Mouse (Mus musculus) heart, embryonic 15.5 days (tissue): Measurements from ENCODE around the gene Cdkal1. TPM values are rescaled to one million over a fixed set of nuclear protein-coding genes. Genes with fewer than 3 reads are reported as not detected.

ENCODE experiments used
- ATAC-seq: fragments of 200-750 bp; cut with Nextera tagmentation; replicated peaks from 2 replicates; pipeline ENCODE4 v1.8.0; 2017; ENCODE audit warnings: low read depth, moderate TSS enrichment; ENCODE audit not compliant: insufficient number of reproducible peaks, insufficient read depth, low FRiP score
- H3K27ac ChIP-seq: fragments of 300-500 bp; sonication (generic); 2 replicates; pipeline ENCODE4 v1.5.1; 2015; ENCODE audit warnings: mild to moderate bottlenecking, inconsistent platforms
- H3K27me3 ChIP-seq: fragments of 300-500 bp; sonication (generic); 2 replicates; pipeline ENCODE4 v1.6.1; 2015; ENCODE audit warnings: inconsistent platforms
- H3K36me3 ChIP-seq: fragments of 300-500 bp; sonication (generic); 2 replicates; pipeline ENCODE4 v1.6.1; 2015; ENCODE audit warnings: mild to moderate bottlenecking, inconsistent platforms
- H3K4me1 ChIP-seq: fragments of 300-500 bp; sonication (generic); replicated peaks from 2 replicates; pipeline ENCODE4 v1.6.1; 2015; ENCODE audit warnings: inconsistent platforms
- H3K4me2 ChIP-seq: fragments of 300-500 bp; sonication (generic); 2 replicates; pipeline ENCODE4 v1.6.1; 2015; ENCODE audit warnings: inconsistent platforms, mild to moderate bottlenecking, moderate library complexity
- H3K4me3 ChIP-seq: fragments of 300-500 bp; sonication (generic); 2 replicates; pipeline ENCODE4 v1.5.1; 2015; ENCODE audit warnings: mild to moderate bottlenecking, inconsistent platforms
- H3K9ac ChIP-seq: fragments of 300-500 bp; sonication (generic); 2 replicates; pipeline ENCODE4 v1.6.1; 2015; ENCODE audit warnings: mild to moderate bottlenecking, inconsistent platforms
- H3K9me3 ChIP-seq: fragments of 300-500 bp; sonication (generic); replicated peaks from 2 replicates; pipeline ENCODE4 v1.6.1; 2016; ENCODE audit warnings: inconsistent platforms
- WGBS: fragments of 180-500 bp; shearing (Covaris S2); methylation state at CpG from one replicate; pipeline ENCODE4 v1.1.7; 2015; ENCODE audit warnings: mixed read lengths; 5-methylcytosine and 5-hydroxymethylcytosine counted together
- polyA plus RNA-seq: library from polyadenylated mRNA; unstranded; fragments of >200 nt; fragmentation: Nextera tagmentation; extraction: Ambion mirVana; gene quantifications from 2 replicates; pipeline ENCODE4 v1.2.1, GENCODE M21; 2015

Gene Cdkal1
- polyA plus RNA-seq, 1 experiment from 2014 or later, result 24.4 TPM

DNA sequence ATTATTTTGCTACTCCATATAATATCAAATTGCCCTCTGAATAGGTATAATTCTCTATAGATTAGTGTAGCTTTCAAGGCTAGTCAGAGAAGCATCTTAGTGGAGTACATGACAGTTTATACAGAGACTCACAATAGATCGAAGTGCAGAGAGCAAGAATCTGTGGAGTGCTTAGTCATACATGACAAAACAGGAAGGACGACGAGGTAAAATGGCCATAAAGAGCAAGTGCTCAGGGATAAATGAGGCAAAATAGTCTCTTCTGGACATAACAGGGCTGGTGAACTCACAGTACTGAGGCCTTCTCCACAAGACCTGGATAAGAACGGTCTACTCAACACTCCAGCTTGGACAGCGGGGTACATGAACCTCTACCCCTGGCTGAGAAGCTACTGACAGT lies 155.6 kb downstream of the Cdkal1 start:
- H3K36me3 ChIP-seq, result no peaks in the 10 kb centered on the region
- no peaks in the 10 kb centered on the region for H3K9me3 ChIP-seq
- peaks cover 13% of the 10 kb centered on the region for H3K4me1 ChIP-seq
- H3K9ac ChIP-seq, result no peak overlapping the region
- WGBS, result 92% methylated on average over 5 of the region's 5 CpGs
- no peak for ATAC-seq
- no peak overlapping the region for H3K4me2 ChIP-seq
- H3K27me3 ChIP-seq, result no peaks in the 10 kb centered on the region
- no peak overlapping the region for H3K27ac ChIP-seq
- H3K4me3 ChIP-seq, result no peak overlapping the region

DNA sequence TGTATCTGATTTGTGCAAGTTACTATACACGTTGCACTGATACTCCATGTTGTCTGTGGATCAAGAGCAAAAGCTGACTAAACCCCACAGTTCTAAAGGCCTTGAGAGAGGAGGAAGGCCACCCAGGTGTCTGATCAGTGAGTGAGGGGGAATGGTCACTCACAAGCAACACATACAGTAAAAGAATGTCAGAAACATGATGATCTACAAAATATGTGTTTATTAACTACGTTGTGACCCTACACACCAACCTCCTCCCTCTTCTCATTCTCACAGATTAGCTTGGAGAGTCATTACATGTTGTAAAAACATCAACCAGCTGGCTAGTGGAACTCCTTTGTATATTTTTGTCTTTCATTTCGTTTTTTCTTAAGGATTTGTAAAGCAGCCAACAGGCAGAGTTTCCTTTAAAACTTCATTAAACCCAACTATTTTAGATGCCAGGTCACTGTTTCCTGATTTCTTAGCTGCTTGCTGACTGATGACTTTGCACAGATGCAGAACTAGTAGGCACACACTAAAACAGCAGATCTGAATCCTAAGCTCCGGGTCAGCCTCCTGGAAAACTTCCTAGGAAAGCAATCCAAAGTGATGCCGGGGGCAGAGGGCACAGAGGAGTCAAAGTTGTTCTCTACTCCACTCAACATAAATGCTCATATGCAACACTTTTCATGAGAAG lies 157.0 kb downstream of the Cdkal1 start:
- ATAC-seq, result no peak
- H3K4me2 ChIP-seq, result no peak overlapping the region
- no peaks in the 10 kb centered on the region for H3K27me3 ChIP-seq
- H3K9ac ChIP-seq, result no peak overlapping the region
- peaks cover 17% of the 10 kb centered on the region for H3K4me1 ChIP-seq
- H3K4me3 ChIP-seq, result no peak overlapping the region
- H3K36me3 ChIP-seq, result no peaks in the 10 kb centered on the region
- H3K27ac ChIP-seq, result no peak overlapping the region; the same call in 1 of the 2 replicates
- H3K9me3 ChIP-seq, result no peaks in the 10 kb centered on the region
- 49% methylated on average over 5 of the region's 5 CpGs for WGBS

DNA sequence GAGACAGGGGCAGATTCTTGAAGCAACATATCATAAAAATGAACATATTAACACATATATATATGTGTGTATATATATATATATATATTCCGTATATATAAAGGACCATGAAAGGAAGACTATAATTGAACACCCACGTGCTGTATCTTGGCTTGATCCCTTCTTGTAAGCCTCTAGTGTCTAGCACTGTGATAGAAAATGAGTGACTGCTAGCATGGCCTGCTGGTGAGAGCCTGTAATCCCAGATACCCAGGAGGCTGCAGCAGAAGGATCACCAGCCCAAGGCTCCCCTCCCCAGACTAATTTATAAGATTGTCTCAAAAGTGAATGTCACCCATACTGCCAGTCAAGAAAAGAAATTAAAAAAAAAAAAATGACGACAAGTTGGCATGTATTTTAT lies 158.2 kb downstream of the Cdkal1 start:
- Histone ChIP-seq H3K4me3 (no peak overlapping the region), H3K9ac (no peak overlapping the region), H3K4me2 (no peak overlapping the region), H3K4me1 (peaks cover 17% of the 10 kb centered on the region), H3K36me3 (no peaks in the 10 kb centered on the region), H3K27me3 (no peaks in the 10 kb centered on the region), H3K27ac (no peak overlapping the region), H3K9me3 (no peaks in the 10 kb centered on the region)
- no peak for ATAC-seq
- WGBS, result 74% methylated on average over 3 of the region's 3 CpGs

DNA sequence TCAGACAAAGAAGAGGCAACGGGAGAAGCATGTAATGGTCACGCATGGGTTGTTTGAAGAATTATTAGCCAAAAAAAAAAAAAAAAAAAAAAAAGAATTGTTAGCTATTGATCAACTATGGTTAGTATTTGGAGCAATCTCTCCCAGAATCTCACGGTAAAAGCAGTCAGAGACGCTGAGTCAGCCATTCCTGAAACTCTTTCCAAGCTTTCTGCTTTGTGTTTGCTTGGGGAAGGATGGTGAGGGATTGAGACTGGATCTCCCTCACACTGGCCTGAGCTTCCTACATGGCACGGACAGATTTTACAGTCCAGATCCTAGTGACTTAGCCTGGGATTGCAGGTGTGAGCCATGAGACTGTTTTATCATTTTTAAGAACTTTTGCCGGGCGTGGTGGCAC lies 164.7 kb downstream of the Cdkal1 start:
- no peak for ATAC-seq

DNA sequence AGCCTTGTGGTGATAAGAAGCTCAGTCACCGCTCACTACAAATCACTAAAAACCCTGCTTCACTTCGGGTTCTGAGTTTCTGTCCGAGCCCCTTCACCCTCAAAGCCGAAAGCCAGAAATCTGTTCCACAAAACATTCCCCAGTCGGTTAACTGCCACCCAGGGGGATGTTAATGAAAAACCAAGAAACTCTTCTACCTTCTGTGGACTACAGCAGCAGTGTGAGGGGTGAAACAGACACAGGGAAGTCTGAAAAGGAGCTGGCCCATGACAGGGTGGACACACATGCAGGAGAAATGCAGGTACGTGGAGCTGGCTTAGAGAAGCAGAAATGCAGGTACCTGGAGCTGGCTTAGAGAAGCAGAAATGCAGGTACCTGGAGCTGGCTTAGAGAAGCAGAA lies 166.6 kb downstream of the Cdkal1 start:
- H3K27me3 ChIP-seq, result no peaks in the 10 kb centered on the region
- 68% methylated on average over 6 of the region's 6 CpGs for WGBS
- peaks cover 7% of the 10 kb centered on the region for H3K4me1 ChIP-seq
- no peak for ATAC-seq
- H3K27ac ChIP-seq, result no peak overlapping the region
- H3K4me2 ChIP-seq, result no peak overlapping the region
- H3K4me3 ChIP-seq, result no peak overlapping the region
- H3K9ac ChIP-seq, result no peak overlapping the region
- no peaks in the 10 kb centered on the region for H3K36me3 ChIP-seq
- H3K9me3 ChIP-seq, result no peaks in the 10 kb centered on the region

More for the DNA sequence above, 164.7 kb downstream of the Cdkal1 start:
- H3K9ac ChIP-seq, result no peak overlapping the region
- no peaks in the 10 kb centered on the region for H3K27me3 ChIP-seq
- H3K9me3 ChIP-seq, result no peaks in the 10 kb centered on the region
- no peak overlapping the region for H3K27ac ChIP-seq
- 88% methylated on average over 7 of the region's 7 CpGs for WGBS
- H3K4me2 ChIP-seq, result no peak overlapping the region
- H3K4me1 ChIP-seq, result 0 out of 2 replicates have a peak, but pooled peaks cover 4% of the 10 kb centered on the region
- H3K4me3 ChIP-seq, result no peak overlapping the region
- no peaks in the 10 kb centered on the region for H3K36me3 ChIP-seq

DNA sequence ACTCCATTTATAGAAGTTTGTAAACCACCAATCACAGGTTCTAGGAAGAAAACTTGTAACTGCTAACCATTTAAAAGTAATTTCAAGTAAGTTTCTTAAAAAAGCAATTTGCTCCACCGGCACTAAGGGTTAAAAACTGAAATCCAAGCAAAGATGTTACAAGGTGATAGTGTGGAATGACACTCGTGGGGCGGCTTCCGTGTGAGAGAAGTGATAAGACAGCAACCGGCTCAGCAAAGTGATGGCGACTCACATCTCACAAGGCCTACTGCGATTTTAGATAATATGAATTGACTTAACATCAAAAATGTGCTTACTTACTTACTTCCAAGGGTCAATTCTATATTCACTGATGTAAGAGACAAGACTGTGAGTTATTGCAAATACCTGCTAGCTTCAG lies 167.6 kb downstream of the Cdkal1 start:
- WGBS, result 72% methylated on average over 7 of the region's 7 CpGs
- no peaks in the 10 kb centered on the region for H3K9me3 ChIP-seq
- H3K36me3 ChIP-seq, result no peaks in the 10 kb centered on the region
- peaks cover 9% of the 10 kb centered on the region for H3K4me1 ChIP-seq
- H3K27me3 ChIP-seq, result no peaks in the 10 kb centered on the region
- no peak overlapping the region for H3K9ac ChIP-seq
- no peak overlapping the region for H3K4me3 ChIP-seq
- no peak for ATAC-seq
- no peak overlapping the region for H3K27ac ChIP-seq
- H3K4me2 ChIP-seq, result no peak overlapping the region

DNA sequence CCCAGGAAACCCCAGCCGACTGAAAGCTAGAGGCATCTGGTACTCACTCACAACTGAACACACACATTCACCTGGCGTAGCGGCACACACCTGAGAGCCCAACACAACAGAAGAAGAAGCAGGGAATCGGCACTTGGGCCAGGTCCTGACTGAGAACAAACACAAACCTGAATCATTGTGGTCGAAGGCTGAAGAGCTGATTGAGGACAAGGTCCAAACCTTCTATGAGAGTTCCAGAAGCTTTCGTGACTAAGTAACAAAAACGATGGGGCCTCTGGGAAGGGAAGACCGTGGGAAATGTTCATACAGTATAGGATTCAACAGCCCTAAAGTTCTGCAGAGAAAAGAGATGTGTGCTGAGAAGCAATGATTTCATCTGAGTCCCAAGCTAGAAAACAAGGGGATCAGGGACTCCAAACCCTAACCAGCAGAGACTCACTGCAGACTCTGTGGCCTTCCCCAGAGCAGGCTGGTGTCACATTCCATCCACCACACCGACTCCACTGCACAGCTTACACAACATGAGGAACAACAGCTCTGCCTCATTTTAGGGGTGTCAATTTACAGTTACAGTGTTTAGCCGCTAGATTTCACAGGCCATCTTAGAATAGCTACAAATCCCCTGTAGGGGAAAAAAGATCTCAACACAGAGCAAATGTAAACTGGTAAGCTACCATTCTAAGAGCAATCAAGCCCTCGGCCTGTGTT lies 175.8 kb downstream of the Cdkal1 start:
- Histone ChIP-seq H3K4me1 (peaks cover 10% of the 10 kb centered on the region), H3K27ac (no peak overlapping the region), H3K4me3 (no peak overlapping the region), H3K36me3 (no peaks in the 10 kb centered on the region), H3K9me3 (no peaks in the 10 kb centered on the region), H3K4me2 (no peak overlapping the region), H3K9ac (no peak overlapping the region), H3K27me3 (no peaks in the 10 kb centered on the region)
- WGBS, result 77% methylated on average over 11 of the region's 11 CpGs
- ATAC-seq, result no peak

DNA sequence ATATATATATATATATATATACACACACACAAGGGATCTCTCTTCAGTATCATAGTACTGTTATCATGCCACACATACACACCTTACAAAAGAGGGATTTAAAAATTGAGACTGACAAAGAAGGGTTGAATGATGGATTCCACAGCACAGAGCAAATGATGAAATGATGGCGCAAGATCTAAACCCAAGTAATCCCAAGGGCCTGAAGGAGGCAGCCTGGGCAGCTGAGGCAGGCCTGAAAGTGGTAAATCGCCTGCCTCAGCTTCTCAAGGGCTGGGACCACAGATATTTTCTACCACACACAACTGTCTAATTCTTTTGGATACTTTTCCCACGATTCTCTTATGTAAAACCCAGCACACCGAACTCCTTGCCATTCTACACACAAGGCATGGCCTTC lies 177.9 kb downstream of the Cdkal1 start:
- Histone ChIP-seq H3K36me3 (no peaks in the 10 kb centered on the region), H3K27me3 (no peaks in the 10 kb centered on the region), H3K4me3 (no peak overlapping the region), H3K9ac (no peak overlapping the region), H3K4me2 (no peak overlapping the region), H3K4me1 (0 out of 2 replicates have a peak, but pooled peaks cover 3% of the 10 kb centered on the region), H3K9me3 (no peaks in the 10 kb centered on the region), H3K27ac (no peak overlapping the region)
- 94% methylated on average over 4 of the region's 4 CpGs for WGBS
- ATAC-seq, result no peak

DNA sequence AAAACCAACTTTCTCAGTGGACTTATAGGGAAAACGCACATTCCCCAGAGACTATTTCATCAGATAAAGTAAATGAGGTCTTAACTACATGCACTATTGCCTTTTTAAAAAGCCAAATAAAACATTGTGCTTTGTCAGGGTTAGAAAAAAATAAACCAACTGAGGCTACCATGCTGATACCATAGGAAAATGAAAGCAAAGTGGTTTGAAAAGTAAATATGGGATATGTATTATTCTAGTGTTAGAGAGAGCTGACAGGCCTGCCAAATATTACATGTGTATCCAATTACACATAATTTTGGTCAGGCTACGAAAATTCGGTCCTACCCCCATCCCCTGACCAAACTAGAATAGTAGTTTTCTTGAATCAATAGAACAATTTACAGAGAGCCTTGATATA lies 184.8 kb downstream of the Cdkal1 start:
- Histone ChIP-seq H3K27ac (no peak overlapping the region), H3K27me3 (no peaks in the 10 kb centered on the region), H3K4me2 (no peak overlapping the region), H3K36me3 (no peaks in the 10 kb centered on the region), H3K4me1 (no peaks in the 10 kb centered on the region), H3K9me3 (no peaks in the 10 kb centered on the region), H3K4me3 (no peak overlapping the region), H3K9ac (no peak overlapping the region)
- ATAC-seq, result no peak
- WGBS, result 69% methylated on average over 3 of the region's 3 CpGs

DNA sequence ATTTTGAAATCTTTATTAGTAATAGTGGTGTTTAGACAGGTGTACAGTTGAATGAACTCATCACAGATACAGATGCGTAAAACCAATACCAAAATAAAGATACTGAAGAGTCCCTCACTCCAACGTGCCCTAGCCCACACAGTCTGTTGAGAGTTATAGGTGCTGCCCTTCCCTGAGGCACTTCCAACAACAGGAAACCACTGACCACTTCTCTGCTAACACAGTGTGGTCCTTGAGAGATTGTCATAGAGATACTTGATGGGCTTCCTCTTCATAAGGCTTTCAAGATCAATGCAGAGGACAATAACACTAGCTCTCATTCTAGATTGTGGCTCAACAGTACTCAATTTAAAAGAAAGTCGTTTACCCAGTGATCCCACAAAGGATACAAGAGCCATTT lies 191.6 kb downstream of the Cdkal1 start:
- Histone ChIP-seq H3K9ac (no peak overlapping the region), H3K4me3 (no peak overlapping the region), H3K27me3 (no peaks in the 10 kb centered on the region), H3K36me3 (no peaks in the 10 kb centered on the region), H3K27ac (no peak overlapping the region), H3K4me1 (0 out of 2 replicates have a peak, but pooled peaks cover 3% of the 10 kb centered on the region), H3K4me2 (no peak overlapping the region), H3K9me3 (no peaks in the 10 kb centered on the region)
- no peak for ATAC-seq
- WGBS, result 73% methylated on average over 3 of the region's 3 CpGs

DNA sequence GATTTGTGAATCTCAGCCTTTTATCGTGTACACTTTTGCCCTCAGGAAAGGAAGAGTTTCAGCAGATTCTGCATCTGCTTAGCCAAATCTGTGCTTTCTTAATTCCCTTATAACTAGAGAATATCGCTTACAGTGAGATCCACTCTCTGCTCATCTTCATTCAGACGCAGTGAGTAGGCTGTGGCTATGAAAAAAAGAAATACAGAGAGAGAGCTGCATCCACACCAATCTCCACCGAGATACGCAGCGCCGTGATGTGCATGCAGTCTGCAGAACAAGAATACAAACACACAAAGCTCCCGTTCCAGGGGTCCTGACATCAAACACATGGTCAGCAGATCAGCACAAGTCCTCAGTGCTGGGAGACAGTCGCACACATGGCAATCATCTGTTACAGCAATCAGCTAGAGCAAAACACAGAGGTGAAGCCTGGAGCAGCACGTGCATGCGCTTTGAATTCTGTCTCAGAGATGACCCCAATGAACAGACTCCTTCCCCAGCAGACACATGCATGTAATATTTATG lies 199.6 kb downstream of the Cdkal1 start:
- H3K4me2 ChIP-seq, result no peak overlapping the region
- H3K36me3 ChIP-seq, result no peaks in the 10 kb centered on the region
- no peak overlapping the region for H3K27ac ChIP-seq
- ATAC-seq, result no peak
- no peaks in the 10 kb centered on the region for H3K27me3 ChIP-seq
- H3K4me1 ChIP-seq, result no peaks in the 10 kb centered on the region
- H3K9ac ChIP-seq, result no peak overlapping the region
- WGBS, result 80% methylated on average over 11 of the region's 11 CpGs
- no peak overlapping the region for H3K4me3 ChIP-seq
- H3K9me3 ChIP-seq, result no peaks in the 10 kb centered on the region

DNA sequence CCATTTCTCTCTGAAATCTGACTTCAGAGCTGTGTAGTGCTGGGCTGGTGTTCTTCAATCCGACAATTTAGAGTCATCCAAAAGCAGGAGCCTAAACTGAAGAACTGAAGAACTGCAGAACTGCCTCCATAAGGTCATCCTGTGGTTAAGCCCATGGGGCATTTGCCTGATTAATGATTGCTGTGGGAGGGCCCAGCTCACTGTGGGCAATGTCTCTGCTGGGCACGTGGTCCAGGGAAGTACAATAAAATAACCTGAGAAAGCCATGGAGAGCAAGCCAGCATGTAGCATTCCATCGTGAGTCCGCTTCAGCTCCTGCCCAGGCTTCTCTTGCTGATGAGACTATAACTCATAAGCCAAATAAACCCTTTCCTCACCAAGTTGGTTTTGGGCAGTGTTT lies 202.1 kb downstream of the Cdkal1 start:
- H3K27ac ChIP-seq, result no peak overlapping the region
- H3K9ac ChIP-seq, result no peak overlapping the region
- no peak for ATAC-seq
- peaks cover 5% of the 10 kb centered on the region for H3K4me1 ChIP-seq
- H3K9me3 ChIP-seq, result no peaks in the 10 kb centered on the region
- H3K27me3 ChIP-seq, result no peaks in the 10 kb centered on the region
- no peaks in the 10 kb centered on the region for H3K36me3 ChIP-seq
- 82% methylated on average over 4 of the region's 4 CpGs for WGBS
- H3K4me3 ChIP-seq, result no peak overlapping the region
- no peak overlapping the region for H3K4me2 ChIP-seq
